Mouse (Mus musculus) heart, adult 2 months (tissue): ENCODE measurements around the gene Gm20388.

Experiments used
- CTCF ChIP-seq: fragments of 200-600 bp; IDR thresholded peaks from 2 replicates; pipeline ENCODE4 v1.8.1; 2022; ENCODE audit warnings: antibody characterized with exemption, mild to moderate bottlenecking, moderate library complexity
- EP300 ChIP-seq: fragments of 200-500 bp; IDR thresholded peaks from 2 replicates; pipeline ENCODE4 v1.6.1; 2011; ENCODE audit warnings: low read depth, low read length, control low read depth; ENCODE audit not compliant: insufficient read depth
- POLR2A ChIP-seq: fragments of 200-500 bp; IDR thresholded peaks from 2 replicates; pipeline ENCODE4 v1.6.1; 2011; ENCODE audit warnings: mild to moderate bottlenecking, low read depth, low read length, control low read depth; ENCODE audit not compliant: insufficient read depth

DNA sequence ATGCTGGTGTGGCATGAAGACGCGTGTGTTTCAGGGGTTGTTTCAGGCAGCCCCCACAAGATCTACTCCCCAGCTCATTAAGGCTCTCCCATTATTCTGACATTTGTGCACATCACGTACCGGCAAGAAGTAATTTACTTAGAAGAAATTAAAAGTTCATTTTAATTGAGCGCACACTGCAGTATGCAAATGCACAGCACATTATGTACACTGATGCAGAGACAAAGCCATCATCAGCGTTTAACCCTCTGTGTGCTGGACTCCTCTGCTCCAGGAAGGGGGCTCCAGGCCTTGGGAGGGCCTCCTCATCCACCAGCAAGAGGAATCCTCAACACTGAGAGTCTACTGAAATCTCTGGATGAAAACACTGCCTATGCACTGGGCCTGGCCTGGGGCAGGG, 2827.2 kb downstream of the Gm20388 start:
- TF ChIP-seq POLR2A (no peak), EP300 (no peak), CTCF (no peak)
